Mouse (Mus musculus) inflammation-experienced regulatory T-cells, adult 6 months (primary cell): ENCODE measurements around the gene Mmgt2. TPM values are rescaled to one million over a fixed set of nuclear protein-coding genes. Genes with fewer than 3 reads are reported as not detected.
A peak's percentile ranks its signal among the peaks of the same experiment; 100 is the strongest.
"Not testable (repeated sequence)": the region's sequence is repeated elsewhere in the genome, so short reads cannot be mapped to it uniquely, and the experiment has no call there.

Experiments
- ATAC-seq: one replicate; pipeline ENCODE4 v1.8.0; 2017
- polyA plus RNA-seq, 3 experiments: library from polyadenylated mRNA; unstranded; fragments of 100-300 nt; shearing (Covaris generic); gene quantifications; one replicate each; pipeline ENCODE4 v1.2.1; 2017

Gene Mmgt2
- polyA plus RNA-seq, 3 experiments from 2014 or later, result 33.7 to 47.7 (median 38.7) TPM

DNA sequence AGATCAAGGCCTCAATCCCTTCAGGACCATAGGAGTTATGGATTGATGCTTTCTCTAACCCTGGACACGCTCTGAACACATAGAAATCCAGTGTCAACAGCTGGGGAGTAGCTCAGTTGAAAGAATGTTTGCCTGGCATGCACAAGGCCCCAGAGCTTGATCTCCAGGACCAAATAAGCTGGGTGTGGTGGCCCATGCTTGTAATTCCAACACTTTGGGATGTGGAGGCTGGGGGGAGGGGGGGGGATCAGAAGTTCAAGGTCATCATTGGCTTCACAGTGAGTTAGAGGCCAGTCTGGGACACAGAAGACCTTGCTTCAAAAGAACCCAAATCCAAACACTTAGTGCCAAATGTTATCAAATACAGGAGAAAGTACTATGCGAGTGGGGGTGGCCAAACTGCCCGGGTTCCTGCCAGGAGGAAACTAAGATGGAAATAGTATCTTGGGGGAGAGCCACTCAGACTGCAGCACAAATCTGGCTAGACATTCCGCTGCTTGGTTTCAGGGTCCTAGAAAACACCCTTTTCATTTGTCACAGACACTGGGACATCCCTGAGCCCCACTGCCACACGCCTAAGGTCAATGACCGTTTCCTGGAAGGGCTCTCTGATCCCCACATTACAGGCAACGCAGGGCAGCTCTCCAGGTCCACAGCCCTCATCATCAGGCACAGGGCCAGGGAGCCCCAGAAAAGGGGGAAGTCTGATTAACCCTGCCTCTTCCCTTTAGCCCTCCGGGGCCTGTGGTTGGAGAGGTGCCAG lies 2.6 kb upstream of the Mmgt2 start:
- no peak for ATAC-seq

GRCm38 (mm10) chr11:62646495-62646843 lies 2.0 kb upstream of the Mmgt2 start:
- no peak for ATAC-seq

DNA sequence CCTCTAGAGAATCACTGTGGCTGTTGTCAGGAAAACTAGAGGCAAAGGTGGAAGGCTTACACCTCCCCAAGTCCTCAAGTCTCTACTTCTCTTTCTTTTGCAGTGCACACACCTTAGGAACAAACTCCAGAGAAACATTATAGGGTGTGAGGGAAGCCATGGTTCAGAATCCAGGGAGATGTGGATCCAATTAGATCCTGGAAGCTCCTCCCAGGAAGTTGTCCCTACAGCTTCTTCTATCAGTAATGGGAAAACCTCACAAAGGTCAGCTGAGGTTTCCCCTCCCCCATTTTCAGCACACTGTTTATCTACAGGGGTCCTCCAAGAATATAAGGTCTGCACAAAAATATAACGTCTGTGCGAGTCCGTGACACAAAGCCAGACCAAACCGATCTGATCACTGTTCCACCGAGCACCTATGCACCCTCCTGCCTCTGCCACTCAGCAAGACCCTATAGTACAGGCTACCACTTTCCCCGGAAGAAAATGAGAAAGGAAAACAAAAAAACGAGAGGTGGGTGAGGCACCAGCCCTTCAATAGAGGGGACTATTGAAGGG lies 1.4 kb upstream of the Mmgt2 start:
- no peak for ATAC-seq

GRCm38 (mm10) chr11:62647661-62648590 lies 538 bp upstream of the Mmgt2 start, which contains the start of gene Lrrc75a:
Lrrc75a (minus strand) TSS chr11:62648523.
- ATAC-seq, result peak; percentile 16

- ATAC-seq, result not testable (repeated sequence)
These were observed 1.3 kb downstream of the Mmgt2 start for GRCm38 (mm10) chr11:62649803-62650202.

DNA sequence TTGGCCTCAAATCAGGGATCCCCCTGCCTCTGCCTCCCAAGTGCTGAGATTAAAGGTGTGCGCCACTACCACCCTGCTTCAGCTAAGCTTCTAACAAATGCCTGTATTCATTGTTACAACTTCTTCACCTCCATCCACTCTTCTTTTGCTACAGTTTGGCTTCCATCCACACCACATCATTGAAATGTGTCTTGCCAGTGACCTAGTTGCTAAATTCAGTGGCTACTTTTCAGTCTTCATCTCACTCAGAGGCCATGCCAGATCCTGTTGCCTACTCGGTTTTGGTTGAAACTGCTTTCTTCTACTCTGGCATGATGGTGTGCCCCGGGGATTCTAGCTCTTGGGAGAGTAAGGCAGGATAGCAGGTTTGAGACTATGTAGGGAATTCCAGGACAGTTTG lies 3.1 kb downstream of the Mmgt2 start:
- no peak for ATAC-seq

GRCm38 (mm10) chr11:62652080-62652479 lies 3.6 kb downstream of the Mmgt2 start:
- ATAC-seq, result no peak

DNA sequence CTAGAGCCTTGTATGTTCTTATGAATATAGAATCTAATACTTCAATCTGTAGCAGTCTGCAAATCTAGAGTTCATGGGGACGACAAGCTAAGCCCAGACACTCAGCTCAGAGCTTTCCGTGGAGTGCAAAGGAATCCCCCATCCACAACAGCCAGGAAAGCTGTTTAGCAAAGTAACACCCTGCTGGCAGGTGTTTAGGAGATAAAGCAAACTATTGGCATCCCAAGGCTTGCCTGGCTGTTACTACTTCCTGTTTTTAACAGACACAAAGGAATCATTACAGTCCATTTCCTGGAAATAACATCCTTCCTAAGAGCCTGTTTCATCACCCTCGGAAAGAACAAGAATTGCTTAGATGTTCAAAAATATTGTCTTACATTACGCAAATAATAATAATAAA lies 12.4 kb downstream of the Mmgt2 start:
- no peak for ATAC-seq

- ATAC-seq, result no peak
These were observed 15.8 kb downstream of the Mmgt2 start for GRCm38 (mm10) chr11:62664250-62664649.

DNA sequence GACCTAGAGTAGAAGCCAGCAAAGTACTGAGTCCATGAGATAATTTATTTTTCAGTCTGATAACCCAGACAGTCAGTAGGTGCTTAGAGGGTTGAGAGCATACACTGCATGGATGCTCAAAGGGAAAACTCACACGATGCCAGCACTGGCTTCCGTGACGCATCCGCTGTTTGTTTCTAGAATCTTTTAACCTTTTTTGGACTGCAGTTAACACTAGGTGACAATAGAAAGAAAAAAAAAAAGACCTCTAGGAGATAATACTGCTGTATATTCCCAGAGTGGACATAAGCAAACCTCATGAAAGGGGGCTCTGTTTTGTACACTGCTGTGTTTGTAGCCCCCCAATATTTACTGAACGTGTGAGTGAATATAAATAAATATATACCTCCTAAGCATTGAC lies 20.5 kb downstream of the Mmgt2 start:
- ATAC-seq, result no peak

DNA sequence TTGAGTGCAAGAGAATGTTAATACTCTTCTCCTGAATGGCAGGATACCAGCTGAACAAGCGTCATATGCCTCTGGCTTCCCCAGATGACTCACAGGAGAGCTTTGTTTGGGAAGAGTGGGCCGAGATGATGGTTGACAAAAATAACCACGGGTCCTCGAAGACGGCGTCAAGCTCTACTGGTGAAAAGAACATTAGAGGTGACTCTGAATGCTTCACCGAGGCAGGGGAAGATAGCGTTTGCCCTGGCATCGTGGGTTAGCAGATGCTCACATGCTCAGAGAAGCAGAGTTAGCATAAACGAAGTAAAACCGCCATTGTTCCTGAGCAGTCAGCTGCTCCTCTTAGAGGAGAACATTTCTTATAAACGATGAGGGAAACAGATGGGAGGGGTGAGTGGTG lies 21.0 kb downstream of the Mmgt2 start:
- no peak for ATAC-seq

DNA sequence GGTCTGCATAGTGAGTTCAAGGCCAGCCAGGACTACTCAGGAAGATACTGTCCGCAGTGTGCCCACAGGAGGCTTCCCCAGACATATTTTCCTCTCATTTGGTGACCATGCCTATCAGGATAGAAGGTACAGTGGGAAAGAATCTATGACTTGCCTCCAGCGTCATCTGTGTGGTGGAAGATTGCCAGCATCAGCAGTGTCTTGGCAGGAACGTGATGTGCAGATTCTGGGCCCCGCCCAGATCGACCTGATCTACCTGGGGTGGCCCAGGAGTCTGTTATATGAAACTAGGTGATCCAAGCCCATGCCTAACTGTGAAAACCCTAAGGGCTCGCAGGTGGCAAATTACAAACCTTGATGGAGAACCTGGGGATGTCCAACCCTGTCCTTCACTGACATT lies 21.5 kb downstream of the Mmgt2 start:
- ATAC-seq, result no peak

GRCm38 (mm10) chr11:62675480-62676289 lies 27.2 kb downstream of the Mmgt2 start:
- ATAC-seq, result peak; percentile 68

- no peak for ATAC-seq
These were observed 27.8 kb downstream of the Mmgt2 start for GRCm38 (mm10) chr11:62676290-62676596.

DNA sequence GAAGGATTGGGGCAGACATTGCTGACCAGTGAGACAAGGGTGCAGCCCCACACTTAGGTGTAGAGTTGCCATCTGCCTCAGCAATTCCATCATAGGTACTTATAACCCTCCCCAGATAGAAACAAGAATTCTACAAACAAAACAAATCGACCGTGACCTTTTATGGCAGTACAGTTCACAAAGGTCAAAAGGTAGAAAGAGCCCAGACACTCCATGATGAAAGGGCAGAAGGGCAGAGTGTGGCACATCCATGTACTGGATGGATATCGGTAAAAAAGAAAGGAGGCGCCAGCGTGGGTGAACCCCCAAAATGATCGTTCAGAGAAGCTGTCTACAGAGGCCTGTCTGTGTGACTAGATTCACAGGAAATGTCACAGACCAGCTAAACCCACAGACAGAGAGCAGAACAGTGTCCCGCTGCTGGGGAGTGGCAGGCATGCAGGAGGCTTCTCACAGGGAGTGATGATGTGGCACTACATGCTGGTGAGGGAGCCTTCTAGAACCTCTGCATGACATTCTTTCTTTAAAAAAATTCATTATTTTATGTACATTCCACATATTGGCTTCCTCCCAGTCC lies 30.4 kb downstream of the Mmgt2 start:
- ATAC-seq, result peak; percentile 63

- no peak for ATAC-seq
These were observed 31.5 kb downstream of the Mmgt2 start for GRCm38 (mm10) chr11:62679954-62680353.

GRCm38 (mm10) chr11:62691592-62691991 lies 43.1 kb downstream of the Mmgt2 start:
- ATAC-seq, result no peak

- ATAC-seq, result peak; percentile 89
These were observed 45.1 kb downstream of the Mmgt2 start for GRCm38 (mm10) chr11:62693299-62694184.

DNA sequence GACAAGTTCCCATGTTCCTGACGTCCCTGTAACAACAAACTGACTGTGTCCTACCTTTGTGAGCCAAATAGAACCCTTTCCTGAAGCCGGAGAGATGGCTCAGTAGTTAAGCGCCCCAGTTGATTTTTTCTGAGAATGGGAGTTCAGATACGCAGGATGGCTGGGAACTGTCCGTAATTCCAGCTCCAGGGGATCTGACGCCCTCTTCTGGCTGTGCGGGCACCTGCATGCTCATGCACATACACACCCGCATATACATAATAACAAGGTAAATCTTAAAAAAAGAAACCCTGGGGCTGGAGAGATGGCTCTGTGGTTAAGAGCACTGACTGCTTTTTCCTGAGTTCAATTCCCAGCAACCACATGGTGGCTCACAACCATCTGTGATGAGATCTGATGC lies 46.7 kb downstream of the Mmgt2 start:
- no peak for ATAC-seq

- ATAC-seq, result no peak
These were observed 51.3 kb downstream of the Mmgt2 start for GRCm38 (mm10) chr11:62699749-62700148.

GRCm38 (mm10) chr11:62701218-62701617 lies 52.8 kb downstream of the Mmgt2 start:
- ATAC-seq, result no peak
